Mouse (Mus musculus) forebrain, embryonic 11.5 days (tissue): Measurements from ENCODE around the gene Abcb8. TPM values are rescaled to one million over a fixed set of nuclear protein-coding genes. Genes with fewer than 3 reads are reported as not detected.

Experiments used
- ATAC-seq: fragments of 200-750 bp; cut with Nextera tagmentation; replicated peaks from 2 replicates; pipeline ENCODE4 v1.8.0; 2017; ENCODE audit warnings: moderate TSS enrichment; ENCODE audit not compliant: low FRiP score
- DNase-seq: peaks from one replicate; pipeline ENCODE4 v3.0.0-alpha.2; 2017; ENCODE audit warnings: low spot score
- H3K27ac ChIP-seq: fragments of 300-500 bp; sonication (generic); 2 replicates; pipeline ENCODE4 v1.5.1; 2014; ENCODE audit warnings: low read depth, low read length
- H3K27me3 ChIP-seq: fragments of 300-500 bp; sonication (generic); 2 replicates; pipeline ENCODE4 v1.6.1; 2014; ENCODE audit warnings: mild to moderate bottlenecking, low read length, mixed read lengths; ENCODE audit not compliant: control insufficient read depth, insufficient read depth
- H3K36me3 ChIP-seq: fragments of 300-500 bp; sonication (generic); 2 replicates; pipeline ENCODE4 v1.6.1; 2014; ENCODE audit warnings: mild to moderate bottlenecking, low read length, moderate library complexity, mixed read lengths; ENCODE audit not compliant: control insufficient read depth, insufficient read depth
- H3K4me1 ChIP-seq: fragments of 300-500 bp; sonication (generic); replicated peaks from 2 replicates; pipeline ENCODE4 v1.6.1; 2014; ENCODE audit warnings: low read length, mixed read lengths; ENCODE audit not compliant: control insufficient read depth, insufficient read depth
- H3K4me2 ChIP-seq: fragments of 300-500 bp; sonication (generic); 2 replicates; pipeline ENCODE4 v1.6.1; 2014; ENCODE audit warnings: low read depth, mild to moderate bottlenecking, low read length, moderate library complexity, mixed read lengths; ENCODE audit not compliant: severe bottlenecking
- H3K4me3 ChIP-seq: fragments of 300-500 bp; sonication (generic); 2 replicates; pipeline ENCODE4 v1.5.1; 2014; ENCODE audit warnings: low read depth, low read length
- H3K9ac ChIP-seq: fragments of 300-500 bp; sonication (generic); 2 replicates; pipeline ENCODE4 v1.6.1; 2014; ENCODE audit warnings: low read length
- H3K9me3 ChIP-seq: fragments of 300-500 bp; sonication (generic); 2 replicates; pipeline ENCODE4 v1.6.1; 2016; ENCODE audit warnings: low read length, mixed read lengths; ENCODE audit not compliant: control insufficient read depth
- WGBS: fragments of 180-500 bp; shearing (Covaris S2); extraction: QIAGEN DNeasy Blood & Tissue Kit; methylation state at CpG from one replicate; pipeline ENCODE4 v1.1.7; 2014; 5-methylcytosine and 5-hydroxymethylcytosine counted together
- polyA plus RNA-seq: library from polyadenylated mRNA; unstranded; fragments of >200 nt; fragmentation: Nextera tagmentation; extraction: Ambion mirVana; gene quantifications from 2 replicates; pipeline ENCODE4 v1.2.1, GENCODE M21; 2014

Abcb8 gene
- polyA plus RNA-seq, 1 experiment from 2014 or later: 45.5 TPM

GRCm38 (mm10) chr5:24374666-24375328 lies 18.7 kb upstream of the Abcb8 start:
- no peaks in the 10 kb centered on the region for H3K9me3 ChIP-seq
- no peak overlapping the region for H3K4me2 ChIP-seq
- ATAC-seq (no peak), DNase-seq (no peak)
- WGBS: 85% methylated on average over 7 of the region's 7 CpGs
- H3K27me3 ChIP-seq: no peaks in the 10 kb centered on the region
- H3K36me3 ChIP-seq: no peaks in the 10 kb centered on the region
- no peak overlapping the region for H3K4me3 ChIP-seq
- H3K27ac ChIP-seq: no peak overlapping the region
- no peak overlapping the region for H3K9ac ChIP-seq
- H3K4me1 ChIP-seq: no peaks in the 10 kb centered on the region

- ATAC-seq: no peak
- Histone ChIP-seq H3K4me2 (no peak overlapping the region), H3K9me3 (no peaks in the 10 kb centered on the region), H3K4me1 (peaks cover 6% of the 10 kb centered on the region; the same call in 1 of the 2 replicates), H3K36me3 (no peaks in the 10 kb centered on the region), H3K27ac (no peak overlapping the region), H3K4me3 (no peak overlapping the region), H3K9ac (no peak overlapping the region), H3K27me3 (no peaks in the 10 kb centered on the region)
- no peak for DNase-seq
- whole genome bisulfite sequencing: 77% methylated on average over 2 of the region's 2 CpGs
These were observed 14.8 kb upstream of the Abcb8 start for GRCm38 (mm10) chr5:24378700-24379099.

GRCm38 (mm10) chr5:24379501-24379900 lies 14.0 kb upstream of the Abcb8 start:
- H3K27me3 ChIP-seq: no peaks in the 10 kb centered on the region
- no peak overlapping the region for H3K27ac ChIP-seq
- no peak overlapping the region for H3K4me2 ChIP-seq
- H3K9me3 ChIP-seq: no peaks in the 10 kb centered on the region
- no peak overlapping the region for H3K4me3 ChIP-seq
- no peaks in the 10 kb centered on the region for H3K36me3 ChIP-seq
- H3K9ac ChIP-seq: no peak overlapping the region
- 80% methylated on average over 4 of the region's 4 CpGs for WGBS
- ATAC-seq (no peak), DNase-seq (no peak)
- peaks cover 6% of the 10 kb centered on the region; the same call in 1 of the 2 replicates for H3K4me1 ChIP-seq

GRCm38 (mm10) chr5:24380499-24380898 lies 13.0 kb upstream of the Abcb8 start:
- H3K36me3 ChIP-seq: no peaks in the 10 kb centered on the region
- no peak overlapping the region for H3K4me2 ChIP-seq
- no peaks in the 10 kb centered on the region for H3K27me3 ChIP-seq
- H3K4me3 ChIP-seq: no peak overlapping the region
- H3K27ac ChIP-seq: no peak overlapping the region
- no peak for DNase-seq
- no peak for ATAC-seq
- H3K9me3 ChIP-seq: no peaks in the 10 kb centered on the region
- 90% methylated on average over 4 of the region's 4 CpGs for WGBS
- H3K4me1 ChIP-seq: peaks cover 6% of the 10 kb centered on the region; the same call in 1 of the 2 replicates
- no peak overlapping the region for H3K9ac ChIP-seq

GRCm38 (mm10) chr5:24381486-24381885 lies 12.0 kb upstream of the Abcb8 start:
- WGBS: 66% methylated on average over 6 of the region's 6 CpGs
- Histone ChIP-seq H3K36me3 (no peaks in the 10 kb centered on the region), H3K9me3 (no peaks in the 10 kb centered on the region), H3K4me2 (no peak overlapping the region), H3K27me3 (peaks cover 8% of the 10 kb centered on the region), H3K4me3 (no peak overlapping the region), H3K9ac (no peak overlapping the region), H3K4me1 (peaks cover 6% of the 10 kb centered on the region; the same call in 1 of the 2 replicates), H3K27ac (no peak overlapping the region)
- ATAC-seq (no peak), DNase-seq (no peak)

GRCm38 (mm10) chr5:24381988-24382387 lies 11.5 kb upstream of the Abcb8 start:
- DNase-seq (no peak), ATAC-seq (no peak)
- 64% methylated on average over 2 of the region's 2 CpGs for WGBS
- Histone ChIP-seq H3K27ac (no peak overlapping the region), H3K36me3 (no peaks in the 10 kb centered on the region), H3K4me1 (peaks cover 6% of the 10 kb centered on the region; the same call in 1 of the 2 replicates), H3K27me3 (peaks cover 13% of the 10 kb centered on the region), H3K9me3 (no peaks in the 10 kb centered on the region), H3K9ac (no peak overlapping the region), H3K4me3 (no peak overlapping the region), H3K4me2 (no peak overlapping the region)

GRCm38 (mm10) chr5:24383026-24383859 lies 10.2 kb upstream of the Abcb8 start:
- Histone ChIP-seq H3K36me3 (no peaks in the 10 kb centered on the region), H3K27ac (no peak overlapping the region), H3K27me3 (peaks cover 26% of the 10 kb centered on the region), H3K4me3 (peak overlapping the region; percentile 46), H3K9ac (peak overlapping the region; percentile 51), H3K4me1 (peaks cover 12% of the 10 kb centered on the region; the same call in 1 of the 2 replicates), H3K4me2 (peak overlapping the region; percentile 58), H3K9me3 (no peaks in the 10 kb centered on the region)
- WGBS: under 1% methylated on average over 34 of the region's 34 CpGs
- DNase-seq (peak; percentile 96), ATAC-seq (peak; percentile 85)

GRCm38 (mm10) chr5:24384407-24384806 lies 9.1 kb upstream of the Abcb8 start:
- H3K27me3 ChIP-seq: peaks cover 33% of the 10 kb centered on the region
- peaks cover 16% of the 10 kb centered on the region; the same call in 1 of the 2 replicates for H3K4me1 ChIP-seq
- WGBS: 76% methylated on average over 6 of the region's 6 CpGs

More at GRCm38 (mm10) chr5:24384407-24384806, 9.1 kb upstream of the Abcb8 start:
- no peaks in the 10 kb centered on the region for H3K36me3 ChIP-seq
- H3K9ac ChIP-seq: no peak overlapping the region
- no peak overlapping the region for H3K27ac ChIP-seq
- H3K4me3 ChIP-seq: no peak overlapping the region
- ATAC-seq (no peak), DNase-seq (no peak)
- no peaks in the 10 kb centered on the region for H3K9me3 ChIP-seq
- H3K4me2 ChIP-seq: no peak overlapping the region
